Mouse (Mus musculus) lung, postnatal 0 days (tissue): ENCODE results near the gene Hhipl1. TPM values are rescaled to one million over a fixed set of nuclear protein-coding genes. Genes with fewer than 3 reads are reported as not detected.
A peak's percentile ranks its signal among the peaks of the same experiment; 100 is the strongest.

Experiments used
- ATAC-seq: fragments of 200-750 bp; cut with Nextera tagmentation; 2 replicates; pipeline ENCODE4 v1.8.0; 2017; ENCODE audit warnings: moderate library complexity
- DNase-seq: peaks from one replicate; pipeline ENCODE4 v3.0.0-alpha.2; 2016; ENCODE audit warnings: low spot score
- H3K27ac ChIP-seq: fragments of 300-500 bp; sonication (generic); 2 replicates; pipeline ENCODE4 v1.5.1; 2014; ENCODE audit warnings: antibody characterized with exemption, mild to moderate bottlenecking, low read length, mixed read lengths
- H3K27me3 ChIP-seq: fragments of 300-500 bp; sonication (generic); replicated peaks from 2 replicates; pipeline ENCODE4 v1.6.1; 2014; ENCODE audit warnings: low read length, mixed read lengths; ENCODE audit not compliant: insufficient read depth
- H3K36me3 ChIP-seq: fragments of 300-500 bp; sonication (generic); 2 replicates; pipeline ENCODE4 v1.6.1; 2014; ENCODE audit warnings: low read length, mixed read lengths; ENCODE audit not compliant: insufficient read depth
- H3K4me1 ChIP-seq: fragments of 300-500 bp; sonication (generic); 2 replicates; pipeline ENCODE4 v1.6.1; 2014; ENCODE audit warnings: antibody characterized with exemption, low read depth, low read length, mixed read lengths; ENCODE audit not compliant: insufficient read depth
- H3K4me2 ChIP-seq: fragments of 300-500 bp; sonication (generic); replicated peaks from 2 replicates; pipeline ENCODE4 v1.6.1; 2014; ENCODE audit warnings: low read depth, mild to moderate bottlenecking, low read length, moderate library complexity, mixed read lengths
- H3K4me3 ChIP-seq: fragments of 300-500 bp; sonication (generic); 2 replicates; pipeline ENCODE4 v1.5.1; 2014; ENCODE audit warnings: low read depth, low read length
- H3K9ac ChIP-seq: fragments of 300-500 bp; sonication (generic); replicated peaks from 2 replicates; pipeline ENCODE4 v1.6.1; 2014; ENCODE audit warnings: low read depth, mild to moderate bottlenecking
- H3K9me3 ChIP-seq: fragments of 300-500 bp; sonication (generic); 2 replicates; pipeline ENCODE4 v1.6.1; 2016; ENCODE audit warnings: low read length, mixed read lengths
- CTCF ChIP-seq: IDR thresholded peaks from 2 replicates; pipeline ENCODE4 v1.5.1; 2016; ENCODE audit warnings: antibody characterized with exemption, mild to moderate bottlenecking
- EP300 ChIP-seq: IDR thresholded peaks from 2 replicates; pipeline ENCODE4 v1.6.1; 2016; ENCODE audit warnings: antibody characterized with exemption, mild to moderate bottlenecking, control low read depth
- WGBS: fragments of 180-500 bp; shearing (Covaris S2); extraction: QIAGEN DNeasy Blood & Tissue Kit; methylation state at CpG from one replicate; pipeline ENCODE4 v1.1.7; 2014; 5-methylcytosine and 5-hydroxymethylcytosine counted together
- polyA plus RNA-seq: library from polyadenylated mRNA; unstranded; fragments of >200 nt; fragmentation: Nextera tagmentation; extraction: Ambion mirVana; gene quantifications from 2 replicates; pipeline ENCODE4 v1.2.1, GENCODE M21; 2015

The Hhipl1 gene
- polyA plus RNA-seq, 1 experiment from 2014 or later, result 0.35 TPM

DNA sequence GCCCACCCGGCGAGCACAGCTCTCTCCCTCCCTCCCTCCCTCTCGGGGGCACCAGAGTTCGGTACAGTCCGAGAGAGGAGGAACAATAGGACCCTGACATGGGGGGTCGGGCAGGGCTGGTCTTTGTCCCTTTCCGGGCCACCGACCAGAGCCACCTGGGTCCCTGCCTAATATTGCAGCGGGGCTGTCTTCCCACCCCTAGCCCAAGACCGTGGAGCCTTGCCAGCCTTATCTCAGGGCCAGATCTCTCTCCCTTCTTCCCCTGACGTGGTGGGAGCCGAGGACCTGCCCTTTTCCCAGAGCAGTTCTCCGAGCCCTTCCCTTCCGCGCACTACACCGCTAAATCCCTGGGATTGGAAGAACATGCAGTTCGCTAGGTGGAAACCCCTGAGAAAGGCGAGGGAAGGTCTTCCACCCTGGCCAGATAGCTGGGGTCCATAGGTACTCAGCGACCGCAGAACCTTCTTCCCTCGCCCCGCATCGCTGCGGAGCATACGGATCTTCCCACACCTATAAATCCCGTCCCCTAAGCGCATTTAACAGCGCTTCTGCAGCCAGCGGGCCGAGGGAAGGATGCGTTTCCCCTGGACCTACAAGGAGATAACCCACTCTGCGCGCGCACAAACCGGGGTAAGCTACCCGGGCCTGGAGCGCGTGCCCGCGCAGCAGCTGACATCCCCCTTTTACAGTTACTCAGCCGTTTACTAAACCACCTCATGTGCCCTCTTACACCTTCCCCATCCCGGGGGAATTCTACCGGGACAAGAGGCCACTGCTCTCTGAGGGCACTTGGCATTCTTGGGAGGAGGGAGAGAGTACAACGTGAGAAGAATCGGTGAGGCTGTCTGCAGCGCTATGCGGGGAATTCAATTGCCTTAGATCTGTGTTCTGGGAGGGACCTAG, 29.9 kb upstream of the Hhipl1 start:
- Histone ChIP-seq H3K27ac (peak overlapping the region; percentile 91), H3K27me3 (no peaks in the 10 kb centered on the region), H3K9me3 (no peaks in the 10 kb centered on the region), H3K9ac (peak overlapping the region; percentile 66), H3K4me1 (peaks cover 21% of the 10 kb centered on the region), H3K4me3 (peak overlapping the region; percentile 69), H3K36me3 (no peaks in the 10 kb centered on the region), H3K4me2 (peak overlapping the region; percentile 98)
- peak; percentile 71 for TF ChIP-seq EP300
- no peak for TF ChIP-seq CTCF
- 1% methylated on average over 42 of the region's 47 CpGs for WGBS
- DNase-seq (peak; percentile 71), ATAC-seq (peak; percentile 32)

DNA sequence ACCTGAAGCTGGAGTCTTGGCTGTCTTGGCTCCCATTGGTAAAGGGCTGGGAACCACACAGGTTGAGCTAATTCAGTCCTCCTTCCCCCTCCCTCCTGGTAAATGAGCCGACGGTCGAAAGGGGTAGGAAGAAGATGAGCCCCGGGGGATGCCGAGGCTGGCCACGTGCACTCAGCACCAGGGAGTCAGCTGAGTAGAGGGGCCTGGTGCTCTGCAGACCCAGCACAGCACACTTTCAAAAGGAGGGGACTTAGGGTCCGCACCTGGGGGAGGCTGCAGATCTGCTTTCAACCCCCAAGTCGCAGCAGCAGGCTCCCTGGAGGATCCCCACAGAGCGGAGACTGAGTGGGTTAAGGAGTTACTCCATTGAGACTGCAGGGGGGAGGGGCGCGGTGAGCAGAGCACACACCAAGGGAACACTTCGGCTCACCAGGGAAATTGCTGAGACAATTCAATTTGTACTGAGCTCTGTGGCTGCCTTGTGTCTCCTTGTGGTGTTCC, 28.7 kb upstream of the Hhipl1 start:
- no peaks in the 10 kb centered on the region for H3K36me3 ChIP-seq
- DNase-seq (peak; percentile 47), ATAC-seq (no peak)
- no peak overlapping the region for H3K4me3 ChIP-seq
- peak overlapping the region; percentile 17; the same call in 1 of the 2 replicates for H3K4me2 ChIP-seq
- peak; percentile 16; the same call in 1 of the 2 replicates for TF ChIP-seq CTCF
- no peak for TF ChIP-seq EP300
- no peaks in the 10 kb centered on the region for H3K9me3 ChIP-seq
- H3K27ac ChIP-seq, result no peak overlapping the region
- H3K9ac ChIP-seq, result no peak overlapping the region
- 23% methylated on average over 12 of the region's 12 CpGs for WGBS
- no peaks in the 10 kb centered on the region for H3K27me3 ChIP-seq
- peaks cover 21% of the 10 kb centered on the region for H3K4me1 ChIP-seq

DNA sequence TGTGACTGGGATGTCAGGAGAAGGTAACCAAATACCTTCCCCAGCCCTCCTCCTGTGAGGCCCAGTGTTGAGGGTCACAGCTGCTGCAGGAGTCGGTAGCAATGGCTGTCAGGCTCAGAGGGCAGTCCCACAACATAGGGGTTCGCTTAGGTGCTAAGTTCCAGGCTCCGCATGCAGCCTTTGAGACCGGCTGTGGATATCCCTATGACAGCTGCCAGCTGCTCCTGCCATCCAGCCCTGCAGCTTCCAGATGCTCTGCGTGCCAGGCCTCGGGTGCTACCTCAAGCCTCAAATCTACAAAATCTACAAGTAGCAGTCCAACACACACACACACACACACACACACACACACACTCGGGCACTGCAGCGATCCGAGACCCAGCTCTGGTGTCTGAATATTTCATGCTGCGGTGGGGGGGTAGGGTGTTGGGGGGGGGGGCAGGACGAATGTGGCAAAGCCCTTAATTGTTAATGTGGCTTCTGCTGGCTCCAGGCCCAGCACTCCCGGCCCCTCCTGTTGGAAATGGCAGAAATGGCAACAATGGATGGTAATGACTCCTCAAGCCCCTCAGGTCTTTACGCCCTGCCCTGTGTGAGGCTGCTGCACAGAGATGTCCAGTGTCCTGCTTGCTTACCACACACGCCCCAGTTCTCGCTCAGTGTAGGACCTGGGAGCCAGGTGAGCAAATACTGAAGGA, 27.7 kb upstream of the Hhipl1 start:
- DNase-seq, result no peak
- no peaks in the 10 kb centered on the region for H3K36me3 ChIP-seq
- no peaks in the 10 kb centered on the region for H3K27me3 ChIP-seq
- ATAC-seq, result no peak
- no peak overlapping the region for H3K27ac ChIP-seq
- H3K9me3 ChIP-seq, result no peaks in the 10 kb centered on the region
- no peak overlapping the region for H3K9ac ChIP-seq
- H3K4me2 ChIP-seq, result no peak overlapping the region
- no peak overlapping the region for H3K4me3 ChIP-seq
- no peak for TF ChIP-seq CTCF
- TF ChIP-seq EP300, result no peak
- peaks cover 16% of the 10 kb centered on the region for H3K4me1 ChIP-seq
- WGBS, result 43% methylated on average over 15 of the region's 15 CpGs

DNA sequence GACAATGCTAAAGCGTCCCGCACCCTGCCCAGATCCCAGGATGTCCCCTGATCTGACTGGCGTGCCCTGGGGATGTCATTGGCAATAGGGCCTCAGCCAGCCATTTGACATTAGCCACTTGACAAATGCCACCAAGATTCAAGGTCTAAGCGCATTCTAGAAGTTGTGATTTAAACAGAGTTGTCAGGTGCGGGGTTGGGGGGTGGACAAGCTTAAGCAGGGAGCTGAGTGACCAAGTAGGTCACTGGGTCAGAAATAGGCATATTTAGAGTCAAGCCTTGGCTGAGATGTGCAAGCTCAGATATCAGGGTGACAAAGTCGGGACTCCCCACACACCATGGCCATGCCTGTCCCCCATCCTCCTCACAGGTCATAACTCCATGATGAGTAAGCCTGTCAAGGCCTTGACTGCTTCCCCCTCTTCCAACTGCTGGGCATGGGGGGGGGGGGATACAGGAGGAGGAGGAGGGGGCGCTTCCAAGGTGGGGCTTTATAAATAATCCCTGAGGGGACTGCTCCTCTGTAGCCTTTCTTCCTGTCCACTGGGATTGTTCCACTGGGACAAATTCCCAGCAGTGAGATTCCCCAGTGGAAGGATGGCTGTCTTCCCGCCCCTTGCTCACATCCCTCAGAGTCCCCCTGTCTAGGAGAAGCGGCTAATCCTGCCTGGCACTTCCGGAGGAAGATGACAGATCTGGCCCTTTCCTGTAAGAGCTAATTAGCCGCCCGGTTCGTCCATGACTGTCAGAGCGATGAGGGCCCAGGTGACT, 21.4 kb upstream of the Hhipl1 start:
- no peak overlapping the region for H3K27ac ChIP-seq
- no peaks in the 10 kb centered on the region for H3K36me3 ChIP-seq
- no peak overlapping the region for H3K4me2 ChIP-seq
- WGBS, result 46% methylated on average over 13 of the region's 14 CpGs
- no peaks in the 10 kb centered on the region for H3K9me3 ChIP-seq
- H3K9ac ChIP-seq, result no peak overlapping the region
- TF ChIP-seq CTCF, result no peak; the same call in 1 of the 2 replicates
- TF ChIP-seq EP300, result no peak
- peak; percentile 39 for DNase-seq
- H3K4me1 ChIP-seq, result no peaks in the 10 kb centered on the region
- H3K4me3 ChIP-seq, result no peak overlapping the region
- peak; percentile 61 for ATAC-seq
- no peaks in the 10 kb centered on the region for H3K27me3 ChIP-seq

DNA sequence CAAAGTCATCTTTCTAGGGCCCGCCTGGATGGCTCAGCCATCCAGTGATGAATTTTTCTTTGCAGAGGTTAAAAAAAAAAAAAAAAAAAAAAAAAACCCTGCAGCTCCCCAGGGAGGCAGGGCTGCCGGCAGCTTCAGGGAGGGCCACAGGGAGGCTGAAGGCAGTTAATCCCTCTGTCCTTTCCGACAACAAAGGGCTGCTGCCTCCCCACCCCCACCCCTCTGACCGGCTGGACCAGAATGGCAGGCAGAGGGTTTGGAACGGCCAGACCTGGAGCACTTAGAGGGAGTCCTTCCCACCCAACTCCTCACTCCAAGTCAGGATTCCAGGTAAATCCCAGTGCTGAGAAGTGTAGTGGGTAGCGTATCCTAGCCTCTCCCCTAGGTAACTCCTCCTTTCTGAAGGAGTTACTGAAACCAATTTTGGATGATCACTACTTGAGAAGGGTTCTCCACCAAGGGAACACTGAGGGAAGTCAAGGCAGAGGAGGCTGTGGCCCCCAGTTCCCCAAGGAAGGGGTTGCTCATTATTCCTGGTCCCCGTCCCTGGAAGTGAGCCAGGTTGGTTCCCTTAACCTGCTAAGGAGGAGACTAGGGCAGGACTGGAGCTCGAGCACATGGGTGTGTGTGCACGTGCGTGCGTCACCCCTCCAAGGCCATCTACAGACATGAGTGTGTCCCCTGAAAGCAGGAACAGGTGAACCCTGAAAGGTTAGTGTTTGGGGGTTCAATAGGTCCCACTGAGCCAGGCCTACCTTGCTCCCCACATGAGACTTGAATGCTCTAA, 20.7 kb upstream of the Hhipl1 start:
- DNase-seq (no peak), ATAC-seq (peak; percentile 63)
- Histone ChIP-seq H3K27ac (no peak overlapping the region), H3K4me1 (no peaks in the 10 kb centered on the region), H3K9me3 (no peaks in the 10 kb centered on the region), H3K27me3 (no peaks in the 10 kb centered on the region), H3K36me3 (no peaks in the 10 kb centered on the region), H3K4me3 (no peak overlapping the region), H3K4me2 (no peak overlapping the region), H3K9ac (no peak overlapping the region)
- no peak for TF ChIP-seq CTCF
- no peak for TF ChIP-seq EP300
- WGBS, result 28% methylated on average over 11 of the region's 11 CpGs
